Mouse (Mus musculus) layer of hippocampus, postnatal 14 days (tissue): ENCODE results near the gene Als2cl. TPM values are rescaled to one million over a fixed set of nuclear protein-coding genes. Genes with fewer than 3 reads are reported as not detected.
A peak's percentile ranks its signal among the peaks of the same experiment; 100 is the strongest.

Experiments
- DNase-seq, 2 experiments: peaks; one replicate each; pipeline ENCODE4 v3.0.0; 2021 to 2022; ENCODE audit warnings: low spot score in 2 of 2, mixed read lengths in 1 of 2
- total RNA-seq, 2 experiments: library from RNA; stranded (reverse); gene quantifications; 2 replicates each; pipeline ENCODE4 v1.2.3; 2021

The Als2cl gene
- total RNA-seq, 2 experiments from 2014 or later: 11.6 to 13.1 TPM

DNA sequence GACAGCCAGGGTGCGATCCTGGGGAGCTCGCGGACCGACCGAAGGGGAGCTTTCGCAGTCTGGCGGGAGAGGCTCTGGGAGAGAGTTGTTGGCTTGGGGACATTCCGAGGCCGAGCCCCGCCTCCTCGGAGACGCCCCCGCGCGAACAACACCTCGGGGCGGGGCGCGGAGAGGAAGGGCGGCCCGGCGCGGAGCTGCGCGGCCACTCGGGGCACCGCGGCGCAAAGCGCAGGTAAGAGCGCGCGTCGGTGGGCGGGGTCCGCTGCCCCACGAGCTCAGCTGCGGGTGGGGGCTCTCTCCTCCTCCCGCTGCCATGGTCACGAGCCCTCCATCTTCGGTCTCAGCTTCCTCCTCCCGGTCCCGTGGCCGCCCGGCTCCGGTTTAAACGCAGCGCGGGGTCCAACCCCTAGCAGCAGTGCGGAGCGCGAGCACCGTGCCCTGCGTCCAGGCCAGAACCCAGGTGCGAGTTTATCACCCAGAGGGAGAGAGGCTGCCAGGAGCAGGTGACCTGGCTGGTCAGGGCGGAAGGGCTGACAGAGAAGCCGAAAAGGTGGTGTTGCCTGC lies 410 bp downstream of the Als2cl start, which contains the start of gene Tmie:
Gene Tmie (minus strand): TSS at position 116 of the 564 bp plus-strand sequence.
- peak; percentile 41 to 49 for DNase-seq

DNA sequence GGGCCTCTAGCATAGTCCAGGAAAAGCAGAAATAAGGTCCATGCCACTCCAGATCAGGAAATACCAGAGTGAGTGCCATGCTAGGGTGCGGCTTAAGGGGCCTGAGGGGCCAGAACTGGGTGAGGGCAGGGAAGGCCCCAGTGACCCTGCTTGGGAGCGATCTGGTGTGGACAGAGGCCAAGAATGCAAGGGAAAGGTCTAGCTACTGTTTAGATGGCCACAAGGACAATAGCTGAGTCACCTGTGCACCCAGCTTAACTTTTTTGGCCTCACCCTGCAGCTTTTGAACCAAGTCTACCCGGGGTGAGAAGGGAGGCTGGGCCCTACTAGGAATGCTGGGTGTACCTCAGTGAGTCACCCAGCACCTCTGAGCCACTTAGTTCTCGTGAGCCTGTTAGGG lies 1.1 kb downstream of the Als2cl start:
- no peak for DNase-seq

DNA sequence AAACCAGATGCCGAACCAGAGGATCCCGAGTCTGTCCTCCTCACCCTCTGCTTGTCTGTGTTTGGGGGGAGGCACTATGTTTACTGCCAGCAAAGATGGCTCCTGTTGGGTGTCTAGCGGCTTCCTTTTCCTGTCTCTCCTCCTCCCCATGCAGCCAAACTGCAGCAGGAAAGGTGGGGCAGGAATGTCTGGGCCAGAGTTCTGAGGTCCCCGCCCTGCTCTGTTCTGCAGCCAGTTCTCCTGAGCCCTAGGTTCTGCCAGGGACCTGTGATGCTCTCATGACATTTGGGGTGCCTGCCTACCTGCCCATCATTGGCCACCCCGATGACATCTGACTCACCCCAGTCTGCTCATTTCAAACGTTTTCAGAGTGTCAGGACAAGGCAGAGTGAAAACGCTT lies 2.3 kb downstream of the Als2cl start:
- DNase-seq: no peak

DNA sequence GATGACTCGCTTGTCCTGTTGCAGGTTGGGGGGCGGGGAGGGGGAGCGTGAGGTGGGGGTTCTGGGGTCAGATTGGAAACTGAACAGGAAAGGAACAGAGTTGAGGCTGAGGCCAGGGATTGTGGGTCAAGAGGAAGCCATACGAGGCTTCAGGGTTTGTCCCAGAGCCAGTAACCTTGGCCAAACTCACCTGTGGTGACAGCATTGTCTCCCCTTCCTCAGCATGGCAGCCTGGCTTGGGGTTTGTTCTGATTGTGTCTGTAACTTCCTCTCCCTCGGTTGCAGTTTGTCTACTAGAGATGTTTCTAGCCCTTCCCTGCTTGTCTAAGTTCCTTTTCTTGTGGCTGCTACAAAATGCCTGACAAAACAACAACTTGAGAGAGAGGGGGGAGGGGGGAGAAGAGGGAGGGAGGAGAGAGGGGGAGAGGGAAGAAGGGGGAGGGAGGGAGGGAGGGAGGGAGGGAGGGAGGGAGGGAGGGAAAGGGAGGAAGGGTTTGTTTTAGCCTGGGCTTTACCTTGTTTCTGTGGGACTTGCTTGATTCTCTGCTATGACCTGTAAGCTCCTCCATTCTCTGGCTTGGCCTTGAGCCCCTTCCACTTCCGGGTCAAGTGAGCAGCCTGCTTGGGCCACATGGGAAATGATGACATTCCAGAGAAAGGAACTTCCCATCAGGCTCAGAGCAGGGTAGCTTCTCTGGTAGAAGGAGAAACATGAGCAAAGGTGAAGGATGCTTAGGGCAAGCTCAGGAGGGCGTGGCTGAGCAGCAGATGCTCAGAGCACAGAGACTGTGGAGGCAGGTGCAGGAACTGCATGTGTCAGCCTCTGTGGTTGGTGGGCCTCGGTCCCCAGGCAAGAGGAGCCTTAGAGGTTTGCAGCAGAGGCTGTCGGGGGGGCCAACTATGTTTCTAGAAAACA lies 8.0 kb downstream of the Als2cl start:
- DNase-seq: no peak

DNA sequence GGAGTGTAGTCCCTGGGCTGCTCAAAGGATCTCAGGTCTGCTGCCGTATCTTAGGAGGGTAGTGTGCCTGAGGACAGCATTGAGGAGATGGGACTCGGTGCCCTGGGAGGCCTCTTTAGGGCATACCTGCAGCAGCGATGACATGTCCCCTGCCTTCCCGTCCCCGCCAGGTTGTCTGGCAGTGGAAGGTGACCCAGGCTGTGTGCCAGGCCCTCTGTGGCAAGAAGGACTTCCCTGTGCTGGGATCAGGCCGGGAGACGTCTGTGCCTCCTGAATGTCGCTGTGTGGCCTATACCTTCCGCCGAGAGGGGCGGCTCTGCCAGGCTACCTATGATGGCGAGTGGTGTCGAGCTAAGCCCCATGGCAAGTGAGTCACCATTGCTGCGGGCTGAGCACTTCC lies 9.3 kb downstream of the Als2cl start:
- DNase-seq: no peak

DNA sequence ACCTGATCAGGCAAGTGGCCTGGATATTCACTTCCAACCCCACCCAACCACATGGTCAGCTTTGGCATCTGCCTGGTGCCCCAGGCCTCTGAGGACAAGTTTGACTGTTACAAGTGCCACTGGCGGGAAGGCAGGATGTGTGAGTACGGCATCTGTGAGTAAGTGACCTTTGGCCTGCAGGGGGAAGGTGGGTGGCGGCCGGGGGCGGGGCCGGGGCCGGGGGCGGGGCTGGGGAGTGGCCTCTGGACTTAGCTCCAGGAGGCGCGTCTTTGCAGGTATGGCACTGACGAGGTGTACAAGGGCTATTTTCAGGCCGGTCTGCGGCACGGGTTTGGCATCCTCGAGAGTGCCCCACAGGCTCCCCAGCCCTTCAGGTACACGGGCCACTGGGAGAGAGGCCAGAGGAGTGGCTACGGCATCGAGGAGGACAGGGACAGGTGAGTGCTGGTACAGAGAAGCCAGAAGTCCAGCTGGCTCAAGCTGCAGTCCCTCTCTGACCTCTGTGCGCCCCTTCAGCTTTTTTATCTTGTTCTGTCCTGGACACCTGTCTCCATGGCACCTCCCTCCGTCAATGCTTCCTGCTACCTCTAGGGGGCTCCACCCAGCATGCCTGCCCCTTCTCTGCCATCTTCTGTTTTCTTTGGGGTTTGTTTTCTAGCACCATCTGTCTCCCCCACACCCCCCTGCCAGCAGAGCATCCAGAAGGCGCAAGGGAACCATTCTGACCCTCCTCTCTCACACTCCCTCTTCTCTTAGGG lies 10.5 kb downstream of the Als2cl start:
- DNase-seq: no peak

DNA sequence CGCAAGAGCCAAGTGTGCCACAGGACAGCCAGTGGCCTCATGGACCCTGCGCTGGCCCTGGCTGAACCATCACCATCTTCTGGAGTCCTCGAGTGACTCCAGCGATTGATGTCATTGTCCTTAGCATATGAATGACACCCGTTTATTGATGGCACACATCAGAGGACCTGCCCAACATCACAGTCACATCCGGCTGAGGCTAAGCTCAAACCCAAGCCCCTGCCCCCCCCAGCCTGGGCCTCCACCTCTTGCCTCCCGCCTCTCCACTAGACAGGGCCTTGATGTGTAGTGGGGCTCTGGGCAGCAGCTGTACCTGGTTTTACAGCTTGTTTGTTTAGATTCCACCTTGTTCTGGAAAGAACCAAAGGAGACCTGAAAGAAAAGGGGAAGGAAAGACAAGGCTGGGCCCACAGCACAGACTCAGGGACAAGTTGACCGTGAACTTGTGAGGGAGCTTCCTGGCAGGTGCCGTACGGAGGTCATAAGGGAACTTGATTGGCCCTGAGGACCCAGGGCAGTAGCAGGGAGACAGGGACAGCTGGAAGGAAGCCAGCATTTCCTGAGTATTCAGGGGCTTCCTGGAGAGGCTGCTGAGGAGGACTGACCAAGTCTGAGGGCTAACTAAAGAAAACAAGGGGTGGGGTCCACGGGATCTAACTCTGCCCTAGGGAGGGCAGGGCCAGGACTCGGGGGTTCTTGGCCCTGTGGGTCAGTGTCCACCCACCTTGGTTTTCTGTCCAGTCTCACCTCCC lies 11.6 kb downstream of the Als2cl start:
- DNase-seq: no peak

DNA sequence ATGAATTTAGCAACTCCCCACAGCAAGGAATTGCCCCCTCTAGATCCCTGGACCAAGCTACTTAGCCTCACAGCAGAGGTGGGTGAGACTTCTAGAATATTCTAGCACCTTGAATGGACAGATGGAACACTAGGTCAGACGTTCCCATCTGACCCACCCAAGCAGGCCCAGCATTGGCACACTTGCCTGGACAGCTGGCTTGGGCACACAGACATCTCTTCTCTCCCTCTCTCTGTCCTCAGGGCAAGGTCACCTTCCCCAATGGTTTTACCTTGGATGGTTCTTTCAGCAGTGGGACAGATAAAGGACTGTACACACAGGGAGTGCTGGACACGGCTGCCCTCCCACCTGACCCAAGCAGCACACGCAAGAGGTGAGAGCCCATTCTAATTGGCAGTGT lies 12.9 kb downstream of the Als2cl start:
- no peak for DNase-seq

DNA sequence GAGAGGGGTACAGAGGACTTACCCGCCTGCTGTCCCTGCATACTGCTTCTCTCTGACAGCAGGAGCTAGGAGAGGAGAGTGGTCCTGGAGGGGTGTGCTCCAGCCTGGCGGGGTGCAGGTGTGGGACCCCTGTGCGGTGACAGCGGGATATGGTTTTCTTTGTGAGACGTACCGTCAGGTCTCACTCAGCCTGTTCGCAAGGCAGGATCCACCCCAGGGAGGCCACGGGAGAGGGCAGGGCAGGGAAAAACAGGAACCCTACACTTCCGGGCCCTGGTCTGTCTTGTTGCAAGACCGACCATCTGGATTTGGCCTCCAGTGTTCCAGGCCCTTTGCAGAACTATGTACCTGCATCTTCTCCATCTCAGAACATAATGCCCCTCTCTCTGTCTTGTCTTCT lies 13.8 kb downstream of the Als2cl start:
- no peak for DNase-seq

DNA sequence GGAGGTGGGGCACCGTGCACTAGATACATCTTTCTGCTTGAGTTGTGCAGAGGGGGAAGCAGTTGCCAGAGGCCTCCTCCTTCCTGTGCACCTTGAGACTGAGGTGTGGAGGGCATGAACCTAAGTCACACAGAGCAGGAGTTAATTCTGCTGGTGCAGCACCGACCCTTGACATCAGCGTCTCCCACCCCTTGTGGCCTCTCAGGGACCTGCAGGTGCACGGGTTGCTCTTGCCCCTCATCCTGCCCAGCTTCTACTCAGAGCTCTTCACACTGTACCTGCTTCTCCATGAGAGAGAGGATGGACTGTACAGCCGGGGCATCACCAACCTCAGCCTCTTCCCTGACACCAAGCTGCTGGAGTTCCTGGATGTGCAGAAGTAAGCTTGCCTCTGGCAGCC lies 15.8 kb downstream of the Als2cl start:
- no peak for DNase-seq

DNA sequence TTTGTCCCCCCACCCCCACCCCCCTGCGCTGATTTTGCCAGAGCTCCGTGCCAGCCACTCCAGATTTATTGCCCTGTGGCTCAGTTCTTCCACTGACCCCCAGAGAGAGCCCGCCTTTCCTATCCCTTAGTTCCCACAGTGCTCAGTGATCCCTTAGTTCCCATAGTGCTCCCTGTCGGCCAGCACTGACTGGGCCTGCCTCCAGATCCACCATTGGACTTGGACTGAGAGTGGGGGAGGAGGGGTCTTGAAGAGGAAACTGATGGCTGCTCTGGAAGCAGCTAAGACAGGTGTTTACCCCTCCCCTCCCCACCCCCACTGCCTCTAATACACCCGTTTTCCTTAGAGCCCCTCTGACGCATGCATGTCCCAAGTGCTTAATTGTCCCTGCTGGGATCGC lies 16.3 kb downstream of the Als2cl start:
- no peak for DNase-seq

DNA sequence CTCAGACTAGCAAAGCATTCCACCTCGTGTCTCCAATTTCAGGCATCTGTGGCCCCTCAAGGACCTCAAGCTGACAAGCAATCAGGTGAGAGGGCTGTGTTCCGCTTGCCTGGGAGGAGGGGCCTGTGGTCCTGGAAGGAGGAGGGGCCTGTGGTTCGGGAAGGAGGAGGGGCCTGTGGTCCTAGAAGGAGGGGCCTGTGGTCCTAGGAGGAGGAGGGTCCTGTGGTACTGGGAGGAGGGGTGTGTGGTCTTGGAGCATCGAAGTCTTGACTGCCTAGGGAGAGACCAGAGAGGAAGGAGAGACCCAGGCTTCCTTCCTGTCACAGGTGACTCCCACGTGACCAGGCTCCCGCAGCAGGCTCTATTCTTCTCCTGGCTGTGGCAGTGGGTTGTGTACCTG lies 16.9 kb downstream of the Als2cl start:
- no peak for DNase-seq

DNA sequence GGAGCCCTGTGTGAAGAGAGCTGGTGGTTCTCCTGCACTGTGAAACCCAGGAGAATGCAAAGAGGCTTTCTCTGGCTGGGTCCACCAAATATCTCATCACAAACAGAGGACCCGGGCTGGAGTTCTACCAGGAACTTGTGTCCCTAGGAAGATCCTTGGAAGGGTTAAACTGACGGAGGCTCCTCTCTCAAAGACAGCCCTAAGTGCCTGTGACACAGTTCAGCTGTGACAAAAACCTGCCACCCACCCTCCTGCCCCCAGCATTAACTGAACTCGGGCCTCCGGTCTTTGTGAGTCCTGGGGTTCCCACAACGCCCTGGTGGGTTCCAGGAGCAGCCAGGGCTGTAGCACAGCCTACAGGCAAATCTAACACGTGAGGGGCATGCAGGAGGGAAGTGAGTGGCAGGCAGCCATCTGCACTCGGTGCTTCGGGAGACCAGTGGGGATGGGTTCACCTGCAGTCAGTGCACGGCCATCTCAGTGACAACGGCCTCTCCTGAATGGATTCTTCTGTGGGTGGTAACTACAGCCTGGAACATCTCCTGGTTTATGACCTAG lies 19.9 kb downstream of the Als2cl start:
- no peak for DNase-seq

DNA sequence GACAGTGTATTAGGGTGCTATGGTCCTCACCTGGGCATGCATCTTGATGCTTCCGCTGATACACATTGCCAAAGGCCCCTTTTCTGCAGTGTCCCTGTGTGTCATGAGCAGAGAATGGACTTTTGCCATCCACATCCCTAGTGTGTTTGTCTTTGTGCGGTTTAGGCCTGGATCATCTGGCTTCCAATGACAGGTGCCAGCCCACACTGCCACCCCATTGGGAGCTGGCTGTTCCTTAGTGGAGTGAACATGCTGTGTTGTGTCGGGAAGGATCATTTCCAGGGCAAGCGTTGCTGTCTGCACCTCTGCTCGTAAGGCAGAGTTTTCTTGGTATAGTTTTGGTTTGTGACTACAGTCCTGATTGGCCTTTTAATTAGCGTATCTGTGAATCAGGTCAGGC lies 21.5 kb downstream of the Als2cl start:
- no peak for DNase-seq

DNA sequence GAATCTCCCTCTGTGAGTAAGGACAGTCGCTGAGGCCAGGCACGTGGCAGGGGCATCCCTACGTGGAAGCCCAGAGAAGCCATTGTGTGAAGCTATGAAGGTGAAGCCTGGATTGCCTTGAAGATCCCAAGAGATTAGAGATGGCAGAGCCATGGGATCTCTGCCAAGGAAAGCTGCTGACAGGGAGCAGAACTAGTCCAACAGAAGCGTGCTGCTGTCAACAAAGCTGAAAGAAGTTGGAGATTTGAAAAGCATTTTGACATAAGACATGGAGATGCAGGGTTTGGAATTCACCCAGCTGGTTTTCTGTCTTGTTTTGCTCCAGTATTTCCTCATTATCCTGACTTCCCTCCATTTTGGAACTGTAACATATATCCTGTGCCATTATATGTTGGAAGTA lies 22.6 kb downstream of the Als2cl start:
- DNase-seq: no peak

DNA sequence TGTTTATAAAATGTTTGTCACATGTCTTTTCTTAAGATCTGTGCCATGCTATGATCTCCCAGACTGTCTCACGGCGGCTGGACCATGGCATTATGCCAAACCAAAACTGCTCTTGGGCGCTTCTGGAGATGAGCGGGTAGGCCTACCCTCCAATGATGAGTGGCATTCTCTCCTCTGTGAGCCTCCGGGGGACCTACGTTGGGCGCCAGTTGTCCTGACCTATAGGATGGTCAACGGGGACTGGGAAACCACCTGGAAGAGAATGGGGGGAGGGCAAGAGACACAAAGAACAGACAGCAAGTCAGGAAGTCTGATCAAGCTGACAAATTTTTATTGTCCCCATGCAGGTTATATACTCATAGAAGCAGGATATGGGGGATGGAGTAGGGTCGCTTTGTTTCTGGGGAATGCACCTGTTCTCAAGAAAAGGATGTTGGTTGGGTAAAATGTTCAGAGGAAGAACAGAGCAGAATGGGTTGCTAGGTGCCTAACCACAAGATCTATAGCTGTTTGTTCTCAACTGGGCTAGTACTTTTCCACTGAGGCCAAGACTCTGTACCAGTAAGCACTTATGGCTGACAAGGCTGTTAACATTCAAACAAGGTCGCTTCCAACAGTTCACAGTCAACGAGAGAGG lies 27.6 kb downstream of the Als2cl start:
- no peak for DNase-seq

DNA sequence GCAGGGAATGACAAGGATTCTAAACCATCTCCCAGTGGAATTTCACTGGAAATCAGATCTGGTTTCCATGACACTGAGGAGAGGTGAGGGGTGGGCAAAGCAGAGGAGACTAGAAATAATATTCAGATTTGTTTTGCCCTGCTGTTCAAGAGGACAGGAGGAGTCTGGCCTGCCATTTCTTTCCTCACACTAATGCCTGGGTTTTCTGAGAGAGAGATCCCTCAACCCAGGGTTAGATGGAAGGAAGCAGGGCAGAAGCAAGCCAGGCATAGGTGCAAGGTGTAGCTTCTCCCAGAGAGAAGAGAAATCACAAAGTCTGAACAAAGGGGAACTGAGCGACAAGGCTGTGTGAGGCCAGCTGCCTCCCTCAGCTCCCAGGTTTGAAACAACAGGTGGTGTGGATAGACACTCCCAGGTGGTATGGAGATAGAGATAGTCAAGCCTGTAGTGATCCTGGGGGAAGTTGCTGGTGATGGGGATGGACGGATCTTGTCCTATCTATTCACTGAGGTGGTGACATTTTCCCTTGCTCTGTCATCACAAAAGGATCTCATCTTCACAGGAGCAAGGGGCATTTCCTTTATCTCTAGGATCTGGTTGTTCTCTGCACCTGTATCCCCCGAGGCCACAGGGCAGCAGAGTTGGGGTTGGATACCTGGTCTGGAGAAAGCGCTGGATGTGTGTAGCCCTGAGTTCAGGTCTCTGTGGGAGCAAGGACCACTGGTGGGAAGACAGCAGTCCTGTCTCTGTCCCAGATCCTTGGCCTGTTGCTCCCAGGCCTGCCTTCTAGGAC lies 28.4 kb downstream of the Als2cl start:
- no peak for DNase-seq

DNA sequence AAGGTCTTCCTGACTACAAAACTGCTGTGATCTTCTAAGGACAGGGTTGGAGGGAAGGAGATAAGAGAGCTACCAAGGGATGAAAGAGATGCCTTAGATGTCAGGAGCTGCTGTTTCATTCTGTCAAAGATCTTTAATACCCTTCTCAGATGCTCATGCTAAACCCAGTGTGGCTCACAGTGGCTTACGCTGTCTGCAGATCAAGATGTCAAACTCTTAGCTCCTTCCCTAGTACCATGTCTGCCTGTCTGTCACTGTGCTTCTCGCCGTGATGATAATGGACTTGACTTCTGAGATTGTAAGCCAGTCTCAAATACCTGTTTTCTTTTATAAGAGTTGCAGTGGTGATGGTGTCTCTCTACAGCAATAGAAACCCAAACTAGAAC lies 29.0 kb downstream of the Als2cl start:
- no peak for DNase-seq

DNA sequence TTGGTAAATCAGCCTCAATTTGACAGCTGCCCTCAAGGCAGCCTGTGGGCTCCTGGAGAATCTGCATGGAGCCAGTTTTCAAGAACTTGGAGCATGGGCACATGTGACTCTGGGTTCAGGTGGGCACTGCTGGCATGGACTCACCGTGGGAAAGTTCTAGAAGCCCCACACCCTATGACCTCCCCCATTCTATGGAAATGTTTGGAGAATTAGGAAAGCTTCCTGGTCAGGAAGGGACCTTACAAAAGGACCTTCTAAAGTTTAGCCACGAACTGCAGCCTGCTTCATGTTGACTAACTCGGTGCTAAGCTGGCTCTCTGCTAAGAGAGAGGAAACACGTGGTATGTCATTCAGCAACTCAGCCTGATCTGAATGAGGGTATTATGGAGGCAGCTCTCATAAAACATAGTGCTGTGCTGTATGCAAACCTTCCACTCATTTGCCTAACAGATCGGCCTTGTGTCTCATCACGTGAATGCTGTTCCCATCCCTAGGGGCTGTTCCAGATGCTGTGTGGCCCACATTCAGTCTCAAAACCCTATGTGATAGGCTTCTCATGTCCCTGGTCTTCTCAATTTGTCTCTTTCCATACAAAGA lies 29.8 kb downstream of the Als2cl start:
- peak in 1 of 2 experiments; percentile 38 for DNase-seq
